Mouse (Mus musculus) liver, embryonic 11.5 days (tissue): ENCODE data around the gene Hcls1. TPM values are rescaled to one million over a fixed set of nuclear protein-coding genes. Genes with fewer than 3 reads are reported as not detected.

Experiments used
- ATAC-seq: fragments of 200-750 bp; cut with Nextera tagmentation; replicated peaks from 2 replicates; pipeline ENCODE4 v1.8.0; 2017; ENCODE audit warnings: moderate number of reproducible peaks, mild to moderate bottlenecking, moderate TSS enrichment, moderate library complexity; ENCODE audit not compliant: low FRiP score
- DNase-seq: peaks from one replicate; pipeline ENCODE4 v3.0.0-alpha.2; 2017; ENCODE audit warnings: low spot score
- H3K27ac ChIP-seq: fragments of 300-500 bp; sonication (generic); 2 replicates; pipeline ENCODE4 v1.5.1; 2014; ENCODE audit warnings: mild to moderate bottlenecking, low read depth, low read length, control low read depth
- H3K27me3 ChIP-seq: fragments of 300-500 bp; sonication (generic); replicated peaks from 2 replicates; pipeline ENCODE4 v1.6.1; 2014; ENCODE audit warnings: low read length, mixed read lengths; ENCODE audit not compliant: control insufficient read depth, insufficient read depth
- H3K36me3 ChIP-seq: fragments of 300-500 bp; sonication (generic); 2 replicates; pipeline ENCODE4 v1.6.1; 2014; ENCODE audit warnings: mild to moderate bottlenecking, low read length, moderate library complexity, mixed read lengths; ENCODE audit not compliant: control insufficient read depth, insufficient read depth
- H3K4me1 ChIP-seq: fragments of 300-500 bp; sonication (generic); replicated peaks from 2 replicates; pipeline ENCODE4 v1.6.1; 2014; ENCODE audit warnings: low read length, mixed read lengths; ENCODE audit not compliant: control insufficient read depth, insufficient read depth
- H3K4me2 ChIP-seq: fragments of 300-500 bp; sonication (generic); 2 replicates; pipeline ENCODE4 v1.6.1; 2014; ENCODE audit warnings: mild to moderate bottlenecking, control low read depth, moderate library complexity
- H3K4me3 ChIP-seq: fragments of 300-500 bp; sonication (generic); 2 replicates; pipeline ENCODE4 v1.5.1; 2014; ENCODE audit warnings: low read depth, low read length, control low read depth
- H3K9ac ChIP-seq: fragments of 300-500 bp; sonication (generic); 2 replicates; pipeline ENCODE4 v1.6.1; 2014; ENCODE audit warnings: low read depth, low read length, control low read depth
- H3K9me3 ChIP-seq: fragments of 300-500 bp; sonication (generic); 2 replicates; pipeline ENCODE4 v1.6.1; 2016; ENCODE audit warnings: low read length, inconsistent platforms, mixed read lengths; ENCODE audit not compliant: control insufficient read depth
- WGBS: fragments of 180-500 bp; shearing (Covaris S2); extraction: QIAGEN DNeasy Blood & Tissue Kit; methylation state at CpG from one replicate; pipeline ENCODE4 v1.1.7; 2014; 5-methylcytosine and 5-hydroxymethylcytosine counted together
- polyA plus RNA-seq: library from polyadenylated mRNA; unstranded; fragments of >200 nt; fragmentation: Nextera tagmentation; extraction: Ambion mirVana; gene quantifications from 2 replicates; pipeline ENCODE4 v1.2.1, GENCODE M21; 2014

The Hcls1 gene
- polyA plus RNA-seq, 1 experiment from 2014 or later: 8.3 TPM

DNA sequence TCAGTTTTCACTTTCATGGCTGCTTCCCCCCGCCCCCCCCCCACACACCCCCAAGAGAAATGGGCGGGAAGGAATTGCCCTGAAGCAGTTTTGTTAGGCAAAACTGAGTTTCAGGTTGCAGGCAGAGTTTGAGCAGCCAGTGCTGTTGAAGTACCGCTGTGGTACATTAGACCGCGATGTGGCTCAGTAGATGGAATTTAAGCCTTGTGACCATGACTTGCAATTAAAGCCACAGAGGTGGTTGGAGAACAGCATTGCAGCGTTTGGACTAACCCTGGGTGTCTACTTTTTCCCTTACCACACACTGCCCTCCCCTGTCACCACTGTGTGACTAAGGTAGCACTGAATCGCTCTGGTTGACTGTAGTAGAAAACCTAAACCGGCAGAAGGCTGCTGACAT, 54.7 kb downstream of the Hcls1 start:
- Histone ChIP-seq H3K4me1 (no peaks in the 10 kb centered on the region), H3K27ac (no peak overlapping the region), H3K9ac (no peak overlapping the region), H3K4me3 (no peak overlapping the region), H3K27me3 (no peaks in the 10 kb centered on the region), H3K36me3 (no peaks in the 10 kb centered on the region), H3K9me3 (no peaks in the 10 kb centered on the region), H3K4me2 (no peak overlapping the region)
- ATAC-seq (no peak), DNase-seq (no peak)
- WGBS: 69% methylated on average over 8 of the region's 8 CpGs

DNA sequence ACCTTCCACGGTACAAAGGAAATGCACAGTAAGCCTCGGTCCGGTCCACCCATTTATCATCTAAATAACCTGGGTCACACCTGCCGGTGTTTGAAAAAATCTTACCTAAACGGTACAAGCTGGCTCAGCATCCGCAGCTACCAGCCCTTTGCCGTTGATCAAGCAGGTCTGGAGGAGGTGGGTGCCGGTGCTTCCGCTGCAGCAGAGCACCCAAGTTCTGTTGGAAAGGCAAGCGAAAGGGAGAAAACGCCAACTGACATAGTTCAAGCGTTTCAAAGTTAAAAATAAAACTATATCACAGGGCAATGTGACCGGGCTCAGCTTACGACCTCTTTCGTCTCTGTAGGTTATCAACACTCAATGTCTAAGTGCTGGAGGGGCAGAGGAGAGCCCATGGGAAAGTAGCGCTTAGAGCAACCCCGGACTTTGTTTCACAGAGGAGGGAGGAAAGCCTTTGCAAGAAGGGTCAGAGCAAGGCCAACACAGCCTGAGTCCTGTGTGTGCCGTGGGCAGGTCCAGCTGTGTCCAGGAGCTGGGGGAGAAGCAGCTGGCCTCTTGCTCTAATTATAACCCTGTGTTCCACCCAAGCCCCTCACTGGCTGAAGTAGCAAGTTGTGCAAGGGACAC, 55.3 kb downstream of the Hcls1 start, which contains the start of gene Fbxo40:
Gene Fbxo40 (minus strand): TSS at position 469 of the 627 bp plus-strand sequence.
- no peaks in the 10 kb centered on the region for H3K4me1 ChIP-seq
- DNase-seq: no peak
- H3K36me3 ChIP-seq: no peaks in the 10 kb centered on the region
- H3K4me2 ChIP-seq: no peak within 1 kb of the TSS
- H3K27me3 ChIP-seq: no peaks in the 10 kb centered on the region
- H3K4me3 ChIP-seq: no peak within 1 kb of the TSS
- ATAC-seq: no peak
- H3K9me3 ChIP-seq: no peaks in the 10 kb centered on the region
- 68% methylated on average over 18 of the region's 18 CpGs for WGBS
- no peak within 1 kb of the TSS for H3K9ac ChIP-seq
- no peak within 1 kb of the TSS for H3K27ac ChIP-seq

- no peaks in the 10 kb centered on the region for H3K36me3 ChIP-seq
- DNase-seq (no peak), ATAC-seq (no peak)
- no peak overlapping the region for H3K4me3 ChIP-seq
- H3K9me3 ChIP-seq: no peaks in the 10 kb centered on the region
- H3K4me1 ChIP-seq: no peaks in the 10 kb centered on the region
- 69% methylated on average over 6 of the region's 6 CpGs for WGBS
- no peaks in the 10 kb centered on the region for H3K27me3 ChIP-seq
- no peak overlapping the region for H3K27ac ChIP-seq
- H3K9ac ChIP-seq: no peak overlapping the region
- H3K4me2 ChIP-seq: no peak overlapping the region
Measured at GRCm38 (mm10) chr16:36997650-36998049, 62.9 kb downstream of the Hcls1 start.

GRCm38 (mm10) chr16:36999366-36999972, 64.7 kb downstream of the Hcls1 start:
- Histone ChIP-seq H3K4me1 (no peaks in the 10 kb centered on the region), H3K9ac (no peak overlapping the region), H3K36me3 (no peaks in the 10 kb centered on the region), H3K4me2 (no peak overlapping the region), H3K4me3 (no peak overlapping the region), H3K27ac (no peak overlapping the region), H3K9me3 (no peaks in the 10 kb centered on the region), H3K27me3 (no peaks in the 10 kb centered on the region)
- DNase-seq (no peak), ATAC-seq (no peak)
- 60% methylated on average over 9 of the region's 9 CpGs for WGBS

GRCm38 (mm10) chr16:37009262-37009661, 74.5 kb downstream of the Hcls1 start:
- peaks cover 6% of the 10 kb centered on the region; the same call in 1 of the 2 replicates for H3K36me3 ChIP-seq
- H3K27ac ChIP-seq: no peak overlapping the region
- H3K4me2 ChIP-seq: no peak overlapping the region
- H3K27me3 ChIP-seq: no peaks in the 10 kb centered on the region
- no peaks in the 10 kb centered on the region for H3K9me3 ChIP-seq
- H3K4me1 ChIP-seq: no peaks in the 10 kb centered on the region; the same call in none of the 2 replicates
- ATAC-seq (no peak), DNase-seq (no peak)
- no peak overlapping the region for H3K9ac ChIP-seq
- 64% methylated on average over 6 of the region's 6 CpGs for WGBS
- no peak overlapping the region for H3K4me3 ChIP-seq

DNA sequence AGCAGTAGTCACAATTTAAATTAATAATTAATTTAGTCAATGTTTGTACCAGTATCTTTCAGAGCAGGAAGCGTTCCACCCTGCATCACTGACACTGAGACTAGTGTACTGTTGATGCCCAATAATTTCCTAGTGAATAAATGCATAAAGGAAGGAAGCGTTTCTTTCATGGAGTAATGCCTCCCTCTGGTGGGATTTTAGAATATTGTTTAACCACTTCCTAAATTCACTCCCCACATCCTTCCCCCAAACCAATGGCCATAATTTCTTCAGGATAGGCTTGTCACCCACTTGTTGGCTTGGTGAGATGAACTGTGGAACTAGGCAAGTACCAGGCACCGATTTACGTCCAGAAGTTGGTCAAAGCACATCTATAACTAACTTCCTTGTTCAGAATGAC, 75.6 kb downstream of the Hcls1 start:
- H3K9ac ChIP-seq: no peak overlapping the region
- no peaks in the 10 kb centered on the region for H3K27me3 ChIP-seq
- no peaks in the 10 kb centered on the region; the same call in none of the 2 replicates for H3K4me1 ChIP-seq
- no peak overlapping the region for H3K27ac ChIP-seq
- ATAC-seq (no peak; the same call in 1 of the 2 replicates), DNase-seq (no peak)
- H3K36me3 ChIP-seq: peaks cover 9% of the 10 kb centered on the region; the same call in 1 of the 2 replicates
- peak overlapping the region; percentile 82; the same call in 1 of the 2 replicates for H3K4me2 ChIP-seq
- H3K4me3 ChIP-seq: no peak overlapping the region; the same call in 1 of the 2 replicates
- WGBS: 50% methylated on average over 4 of the region's 4 CpGs
- no peaks in the 10 kb centered on the region for H3K9me3 ChIP-seq

GRCm38 (mm10) chr16:37011061-37011921, 76.5 kb downstream of the Hcls1 start, which contains the start of gene Polq:
Gene Polq (plus strand): TSS chr16:37011786.
- peak within 1 kb of the TSS; percentile 82 for H3K4me2 ChIP-seq
- H3K9ac ChIP-seq: peak within 1 kb of the TSS; percentile 92
- H3K4me1 ChIP-seq: no peaks in the 10 kb centered on the region; the same call in none of the 2 replicates
- peak; percentile 89 for DNase-seq
- peak within 1 kb of the TSS; percentile 98 for H3K4me3 ChIP-seq
- no peaks in the 10 kb centered on the region for H3K9me3 ChIP-seq
- WGBS: 6% methylated on average over 30 of the region's 30 CpGs
- peak within 1 kb of the TSS; percentile 54 for H3K27ac ChIP-seq
- H3K27me3 ChIP-seq: no peaks in the 10 kb centered on the region
- peak; percentile 96 for ATAC-seq
- H3K36me3 ChIP-seq: peaks cover 9% of the 10 kb centered on the region; the same call in 1 of the 2 replicates

DNA sequence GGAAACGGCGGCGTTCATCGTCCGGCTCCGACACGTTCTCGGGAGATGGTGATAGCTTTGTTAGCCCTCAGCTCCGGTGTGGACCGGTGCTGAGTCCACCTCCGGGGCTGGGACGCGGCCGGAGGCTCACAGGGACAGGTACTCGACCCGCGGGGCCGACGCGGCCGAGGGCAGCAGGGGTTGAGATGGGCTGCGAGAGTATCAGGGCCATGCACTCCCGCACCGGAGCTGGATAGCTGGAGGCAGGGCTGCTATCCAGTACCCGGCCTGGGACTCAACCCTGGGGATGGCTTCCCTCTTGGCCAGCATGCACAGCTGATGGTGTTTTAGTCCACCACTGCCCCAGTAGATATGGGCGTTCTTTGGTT, 77.1 kb downstream of the Hcls1 start:
- peaks cover 9% of the 10 kb centered on the region; the same call in 1 of the 2 replicates for H3K36me3 ChIP-seq
- DNase-seq (no peak), ATAC-seq (peak; percentile 72)
- H3K27ac ChIP-seq: peak overlapping the region; percentile 54
- under 1% methylated on average over 26 of the region's 26 CpGs for WGBS
- H3K9ac ChIP-seq: peak overlapping the region; percentile 92
- no peaks in the 10 kb centered on the region for H3K9me3 ChIP-seq
- peak overlapping the region; percentile 98 for H3K4me3 ChIP-seq
- H3K27me3 ChIP-seq: no peaks in the 10 kb centered on the region
- H3K4me2 ChIP-seq: peak overlapping the region; percentile 82
- H3K4me1 ChIP-seq: no peaks in the 10 kb centered on the region; the same call in none of the 2 replicates
